Mouse (Mus musculus): Measurements from ENCODE around the gene Pou2f2. TPM values are rescaled to one million over a fixed set of nuclear protein-coding genes. Genes with fewer than 3 reads are reported as not detected.

Gene Pou2f2
- total and polyA plus RNA-seq, 3 experiments: 8.9 to 102 (median 46.1) TPM

GRCm38 (mm10) chr7:25041921-25042320 is 137.6 kb downstream of the Pou2f2 start:
- Histone ChIP-seq H3K27me3 (replicated peaks) (no peaks in the 10 kb centered on the region), H3K36me3 (replicated peaks in 1 of 2; ENCODE audit: control insufficient read depth in 1 of 2, insufficient read depth in 1 of 2, low read length in 1 of 2) (peaks cover 0 to 6% of the 10 kb centered on the region in 2 experiments), H3K4me1 (ENCODE audit: control insufficient read depth in 1 of 2, insufficient read depth in 2 of 2) (no peaks in the 10 kb centered on the region), H3K9ac (ENCODE audit: insufficient read depth, low read depth) (no peak overlapping the region), H3K27ac (ENCODE audit: insufficient read depth, low read depth) (no peak overlapping the region), H3K4me2 (ENCODE audit: insufficient read depth, low read depth, poor library complexity, severe bottlenecking) (no peak overlapping the region), H3K4me3 (replicated peaks in 1 of 3; ENCODE audit: low read depth in 2 of 3, low read length in 2 of 3, poor library complexity in 1 of 3) (no peak overlapping the region), H3K9me3 (replicated peaks; ENCODE audit: low read length) (no peaks in the 10 kb centered on the region), H3K79me2 (replicated peaks; ENCODE audit: control insufficient read depth, extremely low read depth, insufficient read depth, poor library complexity, severe bottlenecking) (no peaks in the 10 kb centered on the region)
- in situ Hi-C loops (cut with MboI; ENCODE audit: low pct_ligation_motif_present, low pct_unique_long_range_greater_than_20kb, low sequenced_read_pairs) (no loop called here), dilution Hi-C loops (cut with MboI; ENCODE audit: extremely low pct_ligation_motif_present, extremely low pct_unique_long_range_greater_than_20kb, low sequenced_read_pairs) (no loop called here)
- TF ChIP-seq ZNF384 (IDR thresholded peaks at IDR 0.05; ENCODE audit: low read depth, low read length) (no peak), ZC3H11A (IDR thresholded peaks at IDR 0.05; ENCODE audit: low read depth, low read length) (no peak), CHD2 (IDR thresholded peaks at IDR 0.05; ENCODE audit: low read length) (no peak)
- no peak for DNase-seq (ENCODE audit: extremely low read depth)

Other genes starting within 250 kb of the Pou2f2 start
- not detected in 2 replicates for gene Gm4881, start 235.2 kb downstream of the Pou2f2 start, total RNA-seq (2012; rRNA removed)
- gene Gm4881, start 235.2 kb downstream of the Pou2f2 start, total RNA-seq (2014; rRNA removed): not detected in 2 replicates
- not detected in 2 replicates for gene Gm4881, start 235.2 kb downstream of the Pou2f2 start, polyA plus RNA-seq (2012; ENCODE audit: insufficient read length, low read depth)
- 89.0 and 135 TPM in 2 replicates for gene Rabac1, start 207.0 kb downstream of the Pou2f2 start, total RNA-seq (2012; rRNA removed)
- 64.4 and 70.5 TPM in 2 replicates for gene Rabac1, start 207.0 kb downstream of the Pou2f2 start, total RNA-seq (2014; rRNA removed)
- gene Rabac1, start 207.0 kb downstream of the Pou2f2 start, polyA plus RNA-seq (2012; ENCODE audit: insufficient read length, low read depth): 37.3 and 44.6 TPM in 2 replicates
- 0.08 and 0.17 TPM in 2 replicates for gene Atp1a3, start 173.8 kb downstream of the Pou2f2 start, total RNA-seq (2012; rRNA removed)
- not detected in 2 replicates for gene Atp1a3, start 173.8 kb downstream of the Pou2f2 start, total RNA-seq (2014; rRNA removed)
- 0.15 and 0.24 TPM in 2 replicates for gene Atp1a3, start 173.8 kb downstream of the Pou2f2 start, polyA plus RNA-seq (2012; ENCODE audit: insufficient read length, low read depth)
- gene Grik5, start 107.4 kb downstream of the Pou2f2 start, total RNA-seq (2012; rRNA removed): 0.88 and 2.1 TPM in 2 replicates
- 0.80 and 1.0 TPM in 2 replicates for gene Grik5, start 107.4 kb downstream of the Pou2f2 start, total RNA-seq (2014; rRNA removed)
- gene Grik5, start 107.4 kb downstream of the Pou2f2 start, polyA plus RNA-seq (2012; ENCODE audit: insufficient read length, low read depth): 1.5 and 2.0 TPM in 2 replicates
- 11.2 and 11.8 TPM in 2 replicates for gene Zfp574, start 107.2 kb downstream of the Pou2f2 start, total RNA-seq (2012; rRNA removed)
- gene Zfp574, start 107.2 kb downstream of the Pou2f2 start, total RNA-seq (2014; rRNA removed): 2.8 and 3.4 TPM in 2 replicates
- 11.9 and 13.3 TPM in 2 replicates for gene Zfp574, start 107.2 kb downstream of the Pou2f2 start, polyA plus RNA-seq (2012; ENCODE audit: insufficient read length, low read depth)
- gene Dedd2, start 40.9 kb upstream of the Pou2f2 start, total RNA-seq (2012; rRNA removed): 11.7 and 12.1 TPM in 2 replicates
- gene Dedd2, start 40.9 kb upstream of the Pou2f2 start, total RNA-seq (2014; rRNA removed): 10.7 and 13.9 TPM in 2 replicates
- gene Dedd2, start 40.9 kb upstream of the Pou2f2 start, polyA plus RNA-seq (2012; ENCODE audit: insufficient read length, low read depth): 10.2 and 10.6 TPM in 2 replicates
- 6.5 and 7.4 TPM in 2 replicates for gene Zfp526, start 41.7 kb upstream of the Pou2f2 start, total RNA-seq (2012; rRNA removed)
- 2.0 and 2.2 TPM in 2 replicates for gene Zfp526, start 41.7 kb upstream of the Pou2f2 start, total RNA-seq (2014; rRNA removed)
- gene Zfp526, start 41.7 kb upstream of the Pou2f2 start, polyA plus RNA-seq (2012; ENCODE audit: insufficient read length, low read depth): 6.5 and 7.0 TPM in 2 replicates
- gene Gsk3a, start 58.1 kb upstream of the Pou2f2 start, total RNA-seq (2012; rRNA removed): 47.5 and 55.1 TPM in 2 replicates
- 44.1 and 45.8 TPM in 2 replicates for gene Gsk3a, start 58.1 kb upstream of the Pou2f2 start, total RNA-seq (2014; rRNA removed)
- 72.2 and 76.1 TPM in 2 replicates for gene Gsk3a, start 58.1 kb upstream of the Pou2f2 start, polyA plus RNA-seq (2012; ENCODE audit: insufficient read length, low read depth)
- 13.0 and 13.2 TPM in 2 replicates for gene Erf, start 71.0 kb upstream of the Pou2f2 start, total RNA-seq (2012; rRNA removed)
- gene Erf, start 71.0 kb upstream of the Pou2f2 start, total RNA-seq (2014; rRNA removed): 6.1 and 7.1 TPM in 2 replicates
- 15.2 and 15.4 TPM in 2 replicates for gene Erf, start 71.0 kb upstream of the Pou2f2 start, polyA plus RNA-seq (2012; ENCODE audit: insufficient read length, low read depth)
- gene Cic, start 88.0 kb upstream of the Pou2f2 start, total RNA-seq (2012; rRNA removed): 17.5 and 21.7 TPM in 2 replicates
- gene Cic, start 88.0 kb upstream of the Pou2f2 start, total RNA-seq (2014; rRNA removed): 2.2 and 2.5 TPM in 2 replicates
- gene Cic, start 88.0 kb upstream of the Pou2f2 start, polyA plus RNA-seq (2012; ENCODE audit: insufficient read length, low read depth): 31.2 and 34.5 TPM in 2 replicates
- gene Pafah1b3, start 118.3 kb upstream of the Pou2f2 start, total RNA-seq (2012; rRNA removed): 22.7 and 50.2 TPM in 2 replicates
- gene Pafah1b3, start 118.3 kb upstream of the Pou2f2 start, total RNA-seq (2014; rRNA removed): 9.7 and 17.6 TPM in 2 replicates
- gene Pafah1b3, start 118.3 kb upstream of the Pou2f2 start, polyA plus RNA-seq (2012; ENCODE audit: insufficient read length, low read depth): 5.9 TPM in 2 replicates
- gene Prr19, start 121.7 kb upstream of the Pou2f2 start, total RNA-seq (2012; rRNA removed): not detected in 2 replicates
- gene Prr19, start 121.7 kb upstream of the Pou2f2 start, total RNA-seq (2014; rRNA removed): not detected in 2 replicates
- not detected in 2 replicates for gene Prr19, start 121.7 kb upstream of the Pou2f2 start, polyA plus RNA-seq (2012; ENCODE audit: insufficient read length, low read depth)
- gene Tmem145, start 126.4 kb upstream of the Pou2f2 start, total RNA-seq (2012; rRNA removed): not detected in 2 replicates
- gene Tmem145, start 126.4 kb upstream of the Pou2f2 start, total RNA-seq (2014; rRNA removed): not detected in 2 replicates
- 0.10 TPM in 1 of 2 replicates, not detected in the other for gene Tmem145, start 126.4 kb upstream of the Pou2f2 start, polyA plus RNA-seq (2012; ENCODE audit: insufficient read length, low read depth)
- gene Megf8, start 137.4 kb upstream of the Pou2f2 start, total RNA-seq (2012; rRNA removed): 0.92 and 1.7 TPM in 2 replicates
- gene Megf8, start 137.4 kb upstream of the Pou2f2 start, total RNA-seq (2014; rRNA removed): 0.50 and 0.62 TPM in 2 replicates
- gene Megf8, start 137.4 kb upstream of the Pou2f2 start, polyA plus RNA-seq (2012; ENCODE audit: insufficient read length, low read depth): 1.0 and 1.2 TPM in 2 replicates
- not detected in 2 replicates for gene Cnfn, start 190.0 kb upstream of the Pou2f2 start, total RNA-seq (2012; rRNA removed)
- gene Cnfn, start 190.0 kb upstream of the Pou2f2 start, total RNA-seq (2014; rRNA removed): not detected in 2 replicates
- gene Cnfn, start 190.0 kb upstream of the Pou2f2 start, polyA plus RNA-seq (2012; ENCODE audit: insufficient read length, low read depth): not detected in 2 replicates
- 2.7 and 3.4 TPM in 2 replicates for gene Lipe, start 219.0 kb upstream of the Pou2f2 start, total RNA-seq (2012; rRNA removed)
- gene Lipe, start 219.0 kb upstream of the Pou2f2 start, total RNA-seq (2014; rRNA removed): 2.3 and 2.8 TPM in 2 replicates
- gene Lipe, start 219.0 kb upstream of the Pou2f2 start, polyA plus RNA-seq (2012; ENCODE audit: insufficient read length, low read depth): 5.9 and 6.4 TPM in 2 replicates
- gene Cxcl17, start 233.2 kb upstream of the Pou2f2 start, total RNA-seq (2012; rRNA removed): not detected in 2 replicates
- not detected in 2 replicates for gene Cxcl17, start 233.2 kb upstream of the Pou2f2 start, total RNA-seq (2014; rRNA removed)
- gene Cxcl17, start 233.2 kb upstream of the Pou2f2 start, polyA plus RNA-seq (2012; ENCODE audit: insufficient read length, low read depth): not detected in 2 replicates